Mouse (Mus musculus): ENCODE measurements at regions not wholly inside any gene's neighbourhood (a gene's known extent, or its start where the extent isn't known, plus 50 kb on each side); places are given as distances from the start of the nearest gene placed in this dataset.

- TF ChIP-seq ZC3H11A (IDR thresholded peaks at IDR 0.05; ENCODE audit: borderline replicate concordance, low read depth, low read length) (no peak), ZNF384 (IDR thresholded peaks at IDR 0.05; ENCODE audit: low read depth, low read length) (no peak), MAFK (IDR thresholded peaks at IDR 0.05; ENCODE audit: insufficient read depth, low read depth, low read length) (no peak), CHD2 (IDR thresholded peaks at IDR 0.05; ENCODE audit: low read depth, low read length) (no peak), HCFC1 (IDR thresholded peaks at IDR 0.05; ENCODE audit: borderline replicate concordance, insufficient read depth, low read length) (no peak)
These were observed 66.6 kb upstream of the Sestd1 start for GRCm38 (mm10) chr2:77347027-77347426.

All from ES-E14 (cell line).